Mouse (Mus musculus): ENCODE data around the gene Atp6v1g1.

Atp6v1g1 gene

GRCm38 (mm10) chr4:63547799-63548198, 3.2 kb downstream of the Atp6v1g1 start:
- no peak for DNase-seq

DNA sequence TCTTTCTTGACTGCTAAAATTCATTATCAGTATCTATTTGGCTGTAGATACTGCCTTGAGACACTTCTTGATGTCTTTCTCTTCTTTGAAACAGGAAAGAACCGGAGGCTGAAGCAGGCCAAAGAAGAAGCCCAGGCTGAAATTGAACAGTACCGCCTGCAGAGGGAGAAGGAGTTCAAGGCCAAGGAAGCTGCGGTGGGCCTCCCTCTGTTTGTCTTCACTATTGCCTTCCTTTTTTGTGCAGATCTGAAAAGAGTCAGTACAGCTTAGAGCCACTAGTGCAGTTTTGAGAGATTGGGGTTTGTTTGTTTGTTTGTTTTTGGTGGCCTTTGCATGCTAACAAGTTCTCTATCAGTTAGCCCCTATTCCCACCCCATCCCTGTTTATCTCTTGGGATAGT, 3.9 kb downstream of the Atp6v1g1 start:
- DNase-seq: no peak

GRCm38 (mm10) chr4:63550908-63551307, 6.3 kb downstream of the Atp6v1g1 start:
- DNase-seq: no peak

DNA sequence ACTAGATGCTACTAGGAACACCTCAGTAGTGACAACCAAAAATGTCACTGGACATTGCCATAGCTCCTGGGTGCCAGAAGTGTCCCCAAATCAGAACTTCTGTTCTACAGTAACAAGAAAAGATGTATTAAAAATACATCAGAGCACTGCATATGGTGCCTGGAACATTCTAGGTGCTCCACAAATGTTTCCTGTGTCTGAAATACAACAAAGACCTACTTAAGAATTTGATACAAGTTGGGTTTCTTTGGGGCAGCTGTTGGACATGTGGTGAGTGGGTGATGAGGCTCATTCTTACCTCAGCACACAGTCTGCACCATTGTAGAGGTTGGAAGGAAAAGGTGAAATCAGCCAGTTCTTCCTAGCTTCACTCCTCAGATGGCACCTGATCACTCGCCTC, 8.3 kb downstream of the Atp6v1g1 start:
- no peak for DNase-seq

- DNase-seq: no peak
These were observed 9.4 kb downstream of the Atp6v1g1 start for GRCm38 (mm10) chr4:63553789-63554576.

DNA sequence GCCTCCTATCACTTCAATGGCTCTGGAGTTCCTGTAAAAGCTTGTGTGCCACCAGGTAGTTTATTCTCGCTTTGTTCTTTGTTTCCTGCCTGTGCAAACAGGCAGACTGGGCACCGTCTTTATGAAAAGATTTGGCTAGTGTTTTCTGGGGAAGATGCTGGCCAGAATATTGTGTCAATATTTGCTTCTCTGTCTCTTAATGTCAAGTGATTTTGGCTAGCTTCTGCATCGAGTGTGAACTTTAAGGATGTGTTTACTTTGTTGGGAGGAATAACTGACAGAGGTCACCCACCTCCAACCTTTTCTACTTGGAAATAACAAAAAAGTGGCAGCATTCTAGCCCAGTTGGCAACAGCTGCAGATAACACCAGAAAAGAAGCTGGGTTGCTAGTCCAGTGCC, 10.0 kb downstream of the Atp6v1g1 start:
- DNase-seq: no peak

- no peak for DNase-seq
These were observed 10.5 kb downstream of the Atp6v1g1 start for GRCm38 (mm10) chr4:63555111-63555510.

DNA sequence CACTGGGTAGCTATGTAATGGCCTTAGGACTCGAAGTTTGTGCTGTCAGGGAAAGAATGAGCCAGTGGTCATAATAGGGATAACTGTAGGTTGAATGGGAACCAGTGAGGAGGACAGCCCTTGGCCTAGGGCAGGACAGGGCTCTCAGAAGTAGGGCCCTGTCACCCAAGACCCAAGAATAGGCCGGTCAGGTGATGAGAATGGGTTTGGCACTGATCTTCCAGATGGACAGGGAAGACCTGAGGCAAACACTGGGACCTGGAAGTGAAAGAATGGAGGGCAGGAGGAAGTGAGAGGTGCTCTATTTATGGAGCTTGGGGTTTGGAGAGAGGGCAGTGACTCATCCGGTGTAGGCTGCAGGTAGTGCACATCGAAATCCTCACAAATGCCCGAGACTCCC, 12.1 kb downstream of the Atp6v1g1 start:
- DNase-seq: no peak

- no peak for DNase-seq
These were observed 12.8 kb downstream of the Atp6v1g1 start for GRCm38 (mm10) chr4:63557124-63558059.

DNA sequence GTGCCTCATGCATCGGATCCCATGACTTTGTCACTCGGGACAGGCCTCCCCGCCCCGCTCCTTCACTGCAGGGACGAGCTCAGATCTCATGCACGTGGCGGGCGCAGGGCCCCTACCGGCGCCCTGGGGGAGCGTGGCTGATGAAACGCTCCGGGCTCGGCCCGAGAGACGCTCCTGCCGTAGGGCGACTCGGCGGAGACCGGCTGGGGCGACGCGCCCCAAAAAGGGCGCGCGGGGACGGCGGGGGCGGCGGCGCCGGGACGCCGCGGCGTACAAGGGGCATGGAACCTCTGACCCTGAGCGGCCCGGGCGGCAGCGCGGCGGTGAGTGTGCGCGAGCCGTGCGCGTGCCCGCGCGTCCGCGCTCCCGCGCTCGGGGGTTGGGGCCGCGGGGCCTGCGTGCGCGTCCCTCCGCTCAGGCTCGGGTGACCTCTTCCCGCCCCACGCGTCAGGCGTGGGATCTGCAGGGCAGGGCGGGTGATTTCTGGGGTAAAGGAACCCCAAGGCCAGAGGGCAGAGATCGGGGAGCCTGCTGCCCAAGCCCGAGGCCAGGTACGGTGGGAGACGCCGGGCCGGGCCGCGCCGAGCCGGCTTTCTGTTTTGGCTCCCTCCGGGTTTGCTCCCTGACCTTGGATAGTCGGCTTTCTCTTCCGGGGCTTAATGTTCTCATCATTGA, 14.0 kb downstream of the Atp6v1g1 start, which contains the start of gene Tmem268:
TSS of gene Tmem268 (plus strand) at position 375 of the 675 bp plus-strand sequence.
- peak; percentile 71 for DNase-seq

DNA sequence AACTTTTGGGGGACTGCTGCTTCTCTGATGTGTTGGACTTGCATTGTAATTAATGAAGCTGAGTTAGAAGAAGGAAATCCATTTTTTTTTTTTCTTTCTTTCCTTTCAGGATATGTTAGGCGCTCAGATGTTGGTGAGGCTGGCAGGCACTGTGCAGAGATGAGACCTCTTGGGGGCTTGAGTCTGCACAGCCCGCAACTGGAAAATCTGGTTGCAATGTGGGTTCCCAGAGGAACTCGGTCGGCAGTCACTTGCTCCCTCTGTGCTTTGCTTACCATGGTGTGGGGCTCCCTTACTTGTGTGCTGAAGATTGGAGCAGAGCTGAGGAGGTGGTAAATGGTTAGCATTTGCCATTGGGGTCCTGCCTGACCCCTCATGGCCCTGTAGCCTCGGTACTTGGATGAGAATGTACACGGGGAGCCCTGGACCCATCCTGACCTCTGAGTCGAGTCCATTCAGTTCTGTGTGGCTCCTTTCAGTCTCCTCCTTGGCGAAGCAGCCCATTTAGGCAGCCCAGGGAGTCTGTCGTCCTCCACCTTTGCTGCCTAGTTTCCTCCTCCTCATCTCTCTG, 14.6 kb downstream of the Atp6v1g1 start:
- no peak for DNase-seq

DNA sequence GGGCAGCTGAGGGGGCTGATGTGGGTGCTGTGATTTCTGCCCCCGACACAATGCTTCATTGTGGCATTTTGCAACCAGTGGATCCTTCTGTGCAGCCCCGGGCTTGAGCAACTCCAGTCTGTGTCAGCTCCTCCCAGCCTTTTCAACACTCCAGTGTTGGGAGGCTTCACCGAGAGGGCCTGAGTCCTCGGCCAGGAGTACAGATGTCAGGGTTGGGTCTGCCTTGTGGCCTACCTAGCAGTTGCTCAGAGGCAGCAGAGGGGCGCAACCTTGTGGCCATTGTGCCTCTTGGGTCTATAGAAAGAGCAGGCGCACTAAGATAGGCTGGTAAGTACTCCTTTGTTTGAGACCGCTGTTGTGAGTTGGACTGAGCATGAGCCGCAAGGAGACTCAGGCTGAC, 15.5 kb downstream of the Atp6v1g1 start:
- no peak for DNase-seq

DNA sequence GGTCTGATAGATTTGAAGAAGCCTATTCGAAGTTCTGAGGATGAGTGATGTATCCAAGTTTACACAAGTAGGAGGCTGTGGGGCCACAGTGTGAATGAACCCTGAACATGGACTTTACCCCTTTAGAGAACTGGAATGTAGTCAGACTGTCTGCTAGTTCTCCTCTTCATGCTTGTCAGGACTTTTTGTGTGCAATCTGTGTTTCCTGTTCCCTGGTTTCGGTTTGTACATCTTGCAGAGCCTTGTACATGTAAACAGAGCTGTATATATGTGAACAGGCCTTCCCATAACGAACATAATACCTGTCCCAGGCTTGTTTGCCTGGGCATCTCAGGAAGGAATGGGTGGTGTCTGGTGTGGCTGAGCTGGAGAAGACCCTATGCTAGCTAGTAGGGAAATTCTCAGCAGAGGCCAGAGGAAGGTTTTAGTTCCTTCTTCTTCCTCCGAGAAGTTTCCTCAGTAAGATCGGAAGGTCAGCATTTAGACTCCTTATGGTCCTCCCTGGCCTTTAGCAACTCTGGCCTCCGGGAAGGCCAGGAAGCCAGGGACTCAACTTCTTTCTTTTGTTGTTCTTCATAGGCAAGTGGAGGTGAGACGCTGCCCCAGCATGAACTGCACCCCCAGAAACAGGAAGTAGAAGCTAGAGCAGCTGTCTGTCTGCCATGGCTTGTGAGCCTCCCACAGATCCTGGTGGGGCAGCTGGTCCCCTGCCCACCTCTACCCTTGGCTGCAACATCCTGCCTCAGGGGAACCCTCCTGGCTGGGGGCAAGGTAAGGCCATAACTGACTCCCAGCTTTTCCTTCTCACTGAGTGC, 17.5 kb downstream of the Atp6v1g1 start:
- DNase-seq: no peak

GRCm38 (mm10) chr4:63562742-63563141, 18.2 kb downstream of the Atp6v1g1 start:
- DNase-seq: no peak

DNA sequence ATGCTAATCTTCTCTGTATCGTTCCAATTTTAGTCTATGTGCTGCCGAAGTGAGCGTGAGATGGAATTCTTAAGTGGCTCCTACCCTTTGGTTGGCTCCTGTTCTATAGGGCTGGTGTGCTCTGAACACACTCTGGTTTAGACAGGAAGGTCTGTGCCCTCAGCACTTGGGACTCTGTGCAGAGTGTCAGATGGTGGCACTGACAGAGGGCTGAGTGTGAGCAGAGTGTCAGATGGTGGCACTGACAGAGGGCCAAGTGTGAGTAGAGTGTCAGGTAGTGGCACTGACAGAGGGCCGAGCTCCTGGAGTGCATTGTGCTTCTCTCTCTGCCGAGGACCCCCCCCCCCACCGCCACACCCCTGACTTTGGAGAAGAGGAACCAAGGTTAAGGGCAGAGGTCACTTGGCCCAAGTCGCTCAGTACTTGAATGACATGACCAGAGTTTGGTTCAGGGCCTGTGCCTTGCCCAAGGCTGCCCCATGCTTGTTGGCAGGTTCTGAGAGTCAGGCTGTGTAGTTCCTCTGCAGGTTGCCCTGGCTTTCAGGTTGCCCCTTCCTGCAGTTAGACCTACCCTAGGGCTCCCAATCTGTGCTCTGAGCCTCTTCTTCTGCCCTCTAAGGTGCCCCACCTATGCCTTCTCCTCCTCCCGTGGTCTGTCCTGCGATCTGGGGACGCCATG, 23.3 kb downstream of the Atp6v1g1 start:
- no peak for DNase-seq

- no peak for DNase-seq
These were observed 24.8 kb downstream of the Atp6v1g1 start for GRCm38 (mm10) chr4:63569322-63569721.

DNA sequence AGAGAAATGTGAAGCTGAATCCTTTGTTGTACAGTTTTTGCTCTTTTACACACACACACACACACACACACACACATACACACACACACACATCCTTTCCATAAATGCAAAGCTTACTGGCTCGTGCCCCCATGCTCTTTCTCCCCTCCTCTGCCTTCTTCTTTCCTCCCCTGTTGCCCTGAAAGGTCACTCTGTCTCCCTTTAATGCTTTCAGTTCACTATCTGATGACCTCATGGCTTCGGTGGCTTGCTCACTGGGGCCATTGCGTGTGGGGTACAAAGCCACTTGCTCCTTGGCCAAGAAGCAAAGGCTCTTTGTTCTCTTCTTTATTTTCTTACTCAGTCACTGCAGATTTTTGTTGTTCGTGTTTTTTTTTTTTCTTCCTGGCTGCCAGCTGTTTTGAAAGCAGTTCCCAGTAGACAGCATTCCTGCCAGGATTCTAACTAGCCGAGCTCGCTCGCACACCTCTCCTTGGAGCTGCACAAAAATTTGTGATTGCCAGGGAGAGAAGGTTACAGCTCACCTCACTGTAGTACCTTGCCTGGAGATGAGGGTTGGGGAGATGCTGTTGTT, 25.7 kb downstream of the Atp6v1g1 start:
- DNase-seq: no peak

GRCm38 (mm10) chr4:63572621-63573020, 28.0 kb downstream of the Atp6v1g1 start:
- no peak for DNase-seq

DNA sequence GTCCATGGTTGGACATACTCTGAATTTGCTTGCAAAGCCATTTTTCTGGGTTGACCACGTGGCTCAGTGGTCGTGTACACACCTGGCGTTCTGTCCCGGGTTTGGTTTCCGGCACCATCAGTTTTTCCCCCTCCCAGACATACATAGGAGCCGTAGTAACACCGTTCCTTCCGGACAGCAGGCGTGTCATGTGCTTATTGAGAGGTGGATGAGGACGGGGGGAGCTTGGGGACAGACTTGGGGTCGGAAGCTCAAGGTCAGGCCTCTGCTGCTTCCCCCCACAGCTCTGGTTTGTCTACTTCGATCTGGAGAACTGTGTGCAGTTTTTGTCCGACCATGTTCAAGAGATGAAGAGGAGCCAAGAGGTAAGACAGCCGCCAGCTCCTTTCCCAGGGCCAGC, 35.1 kb downstream of the Atp6v1g1 start:
- no peak for DNase-seq

- DNase-seq: peak; percentile 12
These were observed 35.5 kb downstream of the Atp6v1g1 start for GRCm38 (mm10) chr4:63580078-63580477.

DNA sequence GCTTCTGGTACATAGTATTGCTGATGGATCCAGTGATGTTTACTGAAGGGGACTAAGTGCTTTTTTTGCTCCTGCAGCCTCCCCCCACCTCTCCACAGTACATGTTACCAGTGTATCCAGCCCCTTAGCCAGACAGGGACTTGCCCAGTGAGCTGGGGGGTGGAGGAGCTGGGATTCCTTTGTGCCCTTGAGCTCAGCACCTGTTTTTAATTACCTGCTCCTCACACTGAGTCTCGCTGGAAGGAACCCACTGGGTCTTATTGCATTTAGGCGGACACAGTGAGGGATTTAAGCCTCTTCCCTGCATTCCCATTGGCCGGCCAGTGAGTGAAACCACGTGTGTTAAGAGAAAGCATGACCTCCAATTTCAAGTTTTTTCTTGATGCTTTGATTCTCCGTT, 38.0 kb downstream of the Atp6v1g1 start:
- DNase-seq: no peak
